Mouse (Mus musculus) retina, adult 2 months (tissue): ENCODE measurements around the gene Sh3bp5.

Experiments used
- DNase-seq: peaks from one replicate; pipeline ENCODE4 v3.0.0-alpha.2; 2012; ENCODE audit warnings: low read depth, low spot score

The Sh3bp5 gene

DNA sequence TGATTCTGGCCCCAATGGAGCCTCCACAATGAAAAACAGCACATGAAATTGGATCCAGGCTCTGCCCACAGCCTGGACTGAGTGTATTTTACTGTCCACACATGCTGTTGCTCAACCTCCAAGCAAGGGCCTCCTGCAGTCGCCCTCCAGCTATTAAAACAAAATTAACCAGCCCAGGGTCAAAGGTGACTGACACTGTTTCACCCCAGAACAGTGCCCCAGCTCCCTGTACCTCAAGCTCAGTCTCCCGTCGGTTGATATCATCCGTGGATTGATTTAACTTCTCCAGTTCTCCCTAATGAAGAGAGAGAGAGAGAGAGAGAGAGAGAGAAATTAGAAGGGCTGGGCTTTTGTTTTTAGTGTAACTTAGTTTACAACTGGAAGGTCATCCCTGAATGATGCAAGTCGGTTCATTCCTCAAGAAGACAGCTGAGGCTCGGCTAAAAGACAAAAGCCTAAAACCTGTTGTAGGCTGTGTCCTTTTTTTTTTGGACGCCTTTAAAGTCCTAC lies 2.0 kb downstream of the Sh3bp5 start:
- no peak for DNase-seq

DNA sequence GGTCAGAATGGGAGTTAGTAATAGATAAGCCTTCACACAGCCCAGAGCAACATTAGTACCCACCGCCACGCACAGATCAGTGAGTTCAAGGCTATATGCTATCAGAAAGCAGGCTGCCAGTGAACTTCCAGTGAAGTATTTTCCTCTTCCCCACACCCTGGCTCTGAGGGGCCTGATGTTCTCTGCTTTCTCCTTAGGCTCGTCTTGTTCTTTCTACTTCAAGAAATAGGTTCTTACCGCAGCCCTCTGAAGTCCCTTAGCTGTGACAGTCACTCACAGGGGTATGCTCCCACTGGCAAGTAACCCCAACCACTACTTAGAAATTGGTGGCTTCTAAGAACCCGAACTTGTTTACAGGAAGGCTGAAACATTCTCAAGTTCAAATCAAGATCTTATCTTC lies 2.8 kb downstream of the Sh3bp5 start:
- DNase-seq: no peak

DNA sequence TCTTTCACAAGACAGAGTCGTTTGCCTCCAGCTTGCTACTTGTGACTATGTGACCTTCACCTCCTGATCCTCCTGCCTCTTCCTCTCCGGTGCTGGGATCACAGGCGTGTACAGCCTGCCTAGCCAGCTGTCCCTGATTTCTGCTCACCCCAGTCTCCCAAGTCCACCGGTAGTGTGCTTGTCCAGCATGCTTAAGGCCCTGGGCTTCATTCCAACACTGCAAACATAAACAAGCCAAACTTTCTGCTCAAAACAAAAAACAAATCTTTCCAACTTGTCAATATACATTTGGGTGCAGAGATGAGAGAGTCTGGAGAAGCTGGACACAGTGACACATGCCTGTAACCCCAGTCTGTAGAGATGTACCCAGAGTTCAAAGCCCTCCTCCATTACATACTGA lies 3.5 kb downstream of the Sh3bp5 start:
- DNase-seq: no peak

DNA sequence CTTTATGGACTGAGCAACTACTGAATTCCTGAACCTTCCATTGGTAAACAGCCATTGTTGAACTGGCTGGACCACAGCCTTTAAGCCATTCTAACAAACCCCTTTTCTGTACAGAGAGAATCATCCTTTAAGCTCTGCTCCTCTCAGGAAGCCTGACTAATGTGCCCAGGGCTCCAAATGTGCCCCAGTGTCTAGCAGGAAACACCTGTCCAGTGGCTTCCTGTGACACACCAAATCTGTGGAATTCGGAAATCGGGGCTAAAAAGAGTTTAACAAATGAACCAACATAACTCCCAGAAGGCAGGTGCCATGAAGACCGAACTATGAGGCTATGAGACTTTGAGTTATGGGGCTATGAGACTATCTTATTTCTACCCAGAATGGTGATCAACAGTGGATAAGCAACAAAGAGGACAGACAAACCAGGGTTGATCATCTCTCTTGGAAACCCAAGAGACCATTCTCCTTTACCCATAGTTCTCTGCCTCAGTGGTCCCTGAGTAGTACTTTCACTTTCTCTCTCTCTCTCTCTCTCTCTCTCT lies 4.0 kb downstream of the Sh3bp5 start:
- DNase-seq: no peak

DNA sequence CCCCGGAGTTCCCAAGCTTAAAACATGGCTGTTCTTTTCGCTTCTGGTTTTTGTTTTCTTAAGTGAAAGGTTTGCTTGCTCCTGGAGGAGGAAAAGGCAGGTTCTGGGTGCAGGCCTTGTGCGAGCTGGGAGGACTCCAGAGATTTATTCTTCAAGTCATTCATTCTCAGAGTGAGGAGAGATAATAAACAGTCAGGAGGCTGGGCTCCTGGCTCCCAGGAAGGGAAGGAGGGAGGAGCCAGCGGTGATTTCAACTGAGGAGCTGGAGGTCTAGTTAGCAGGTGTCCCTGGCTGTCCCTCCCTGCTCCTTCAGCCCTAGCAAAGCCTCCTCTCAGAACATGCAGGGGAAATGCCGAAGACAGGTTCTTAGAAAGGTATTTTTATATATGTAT lies 6.9 kb downstream of the Sh3bp5 start:
- DNase-seq: no peak

DNA sequence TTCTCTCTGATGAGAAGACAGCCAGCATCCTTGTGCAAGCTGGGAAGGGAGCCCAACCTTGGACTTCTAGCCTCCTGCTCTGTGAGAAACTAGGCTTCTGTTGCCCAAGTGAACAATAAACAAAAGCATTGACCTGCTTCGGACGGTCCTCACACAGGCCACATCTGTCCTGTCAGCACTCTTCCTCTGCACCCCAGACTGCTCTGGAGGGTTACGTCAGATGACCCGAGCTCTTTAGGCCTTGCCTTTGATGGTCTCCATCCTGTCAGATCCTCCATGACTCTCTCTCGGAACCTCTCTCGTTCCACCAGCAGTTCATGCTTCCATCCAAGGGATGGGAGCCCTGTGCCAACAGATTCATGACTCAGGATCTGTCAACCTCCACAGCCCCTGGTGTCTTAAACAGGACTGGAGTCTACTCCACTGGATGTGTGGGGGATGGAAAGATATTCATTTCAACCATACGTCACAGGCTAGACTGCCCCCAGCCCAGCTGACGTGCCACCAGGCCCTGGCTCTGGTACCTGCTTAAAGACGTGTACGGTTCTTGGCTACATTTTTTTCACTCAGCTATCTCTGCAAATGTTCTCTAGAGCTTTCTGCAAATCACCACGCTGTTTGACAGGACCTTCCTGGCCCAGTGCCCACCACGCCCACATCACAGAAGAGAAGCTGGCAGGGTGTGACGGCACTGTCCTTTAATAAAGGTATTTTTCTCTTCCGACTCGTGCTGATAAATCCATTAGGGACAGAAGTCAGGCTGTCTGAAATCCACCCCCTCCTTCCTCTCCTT lies 7.5 kb downstream of the Sh3bp5 start:
- no peak for DNase-seq

DNA sequence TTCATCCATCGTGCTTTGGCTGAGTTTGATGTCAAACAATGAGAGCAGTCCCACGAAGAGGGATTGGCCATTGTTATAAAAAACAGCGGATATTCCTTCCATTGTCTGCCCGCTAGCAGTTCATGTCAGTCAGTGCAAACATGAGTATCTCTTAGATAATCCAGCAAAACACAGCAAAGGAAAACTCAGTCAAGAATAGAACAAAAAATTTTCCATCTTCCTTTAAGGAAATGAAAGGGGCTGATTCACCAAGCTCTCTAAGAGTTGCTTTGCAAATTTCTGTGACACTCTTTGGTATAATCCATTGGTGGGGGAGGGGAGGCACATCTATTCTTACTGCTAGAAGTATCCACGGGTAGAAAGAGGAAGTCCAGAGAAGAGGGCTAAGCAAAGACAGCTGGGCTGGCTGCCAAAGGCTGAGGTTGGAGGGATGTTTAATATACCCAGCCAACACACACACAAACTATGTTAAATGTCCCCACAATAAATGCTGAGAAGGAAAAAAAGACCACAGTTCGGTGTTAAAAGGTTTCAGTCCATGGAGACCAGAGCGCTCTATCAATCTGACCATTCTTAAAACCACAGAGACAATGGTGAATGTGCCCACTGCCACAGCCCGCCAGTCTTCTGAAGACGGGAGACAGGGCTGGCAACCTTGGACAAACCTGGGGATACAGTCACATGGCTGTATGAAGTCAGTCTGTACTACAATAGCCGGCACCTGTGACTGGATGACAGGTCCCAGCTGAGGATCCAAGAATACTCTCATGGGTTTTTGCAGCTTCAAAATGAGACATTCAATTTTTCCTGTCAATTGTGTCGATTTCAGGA lies 12.7 kb downstream of the Sh3bp5 start:
- DNase-seq: no peak

DNA sequence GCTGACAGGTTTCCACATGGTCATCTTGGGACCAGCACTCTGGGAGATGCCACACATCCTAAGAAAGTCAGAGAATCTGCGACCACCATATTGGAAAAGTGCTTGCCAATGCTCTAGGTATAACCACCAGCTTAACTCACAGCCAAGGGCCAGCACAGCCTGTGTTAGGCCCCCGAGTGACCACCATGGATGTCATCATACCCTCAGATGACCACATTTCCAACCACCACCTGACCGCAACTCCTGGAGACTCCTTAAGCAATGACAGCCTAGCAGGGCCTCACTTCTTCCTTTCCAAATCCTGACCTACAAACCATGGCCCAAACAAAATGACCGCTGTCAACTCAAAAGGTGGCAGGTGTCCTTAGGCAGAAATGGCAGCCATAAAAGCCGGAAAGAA lies 13.5 kb downstream of the Sh3bp5 start:
- DNase-seq: no peak

DNA sequence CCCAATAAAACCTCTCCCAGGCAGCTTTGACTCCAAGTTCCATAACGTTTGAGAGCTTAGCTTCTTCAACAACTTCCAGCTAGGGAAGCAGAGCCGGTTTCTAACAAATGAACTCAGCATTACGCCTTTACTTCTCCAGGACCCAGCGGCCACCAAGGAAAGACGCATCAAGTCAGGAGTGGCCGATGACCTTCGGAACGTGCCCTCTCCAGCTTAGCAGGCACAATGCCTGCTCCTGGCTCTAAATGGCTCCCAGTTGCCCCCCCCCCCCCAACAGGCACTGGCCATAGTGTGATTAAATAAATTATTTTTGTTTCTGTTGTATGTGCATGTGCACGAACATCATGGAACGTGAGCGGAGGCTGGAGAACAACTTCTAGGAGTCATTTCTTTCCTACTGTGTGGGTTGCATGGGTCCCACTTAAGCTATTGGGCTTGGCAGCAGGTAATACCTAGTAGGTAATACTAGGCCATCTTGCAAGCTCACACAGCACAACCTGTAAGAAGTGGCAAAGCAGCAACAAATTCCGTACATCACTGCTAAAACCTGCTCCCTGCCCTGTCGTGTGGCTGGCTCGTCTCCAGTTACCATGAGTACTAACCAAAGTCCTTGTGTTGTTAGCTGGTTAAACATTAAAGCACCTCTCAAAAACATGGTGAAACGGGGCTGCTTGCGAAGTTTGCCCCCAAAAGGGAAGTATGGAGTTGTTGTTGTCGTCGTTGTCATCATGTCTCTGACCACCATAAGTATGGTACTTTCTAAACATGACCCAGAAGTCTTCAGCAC lies 14.2 kb downstream of the Sh3bp5 start:
- DNase-seq: no peak

DNA sequence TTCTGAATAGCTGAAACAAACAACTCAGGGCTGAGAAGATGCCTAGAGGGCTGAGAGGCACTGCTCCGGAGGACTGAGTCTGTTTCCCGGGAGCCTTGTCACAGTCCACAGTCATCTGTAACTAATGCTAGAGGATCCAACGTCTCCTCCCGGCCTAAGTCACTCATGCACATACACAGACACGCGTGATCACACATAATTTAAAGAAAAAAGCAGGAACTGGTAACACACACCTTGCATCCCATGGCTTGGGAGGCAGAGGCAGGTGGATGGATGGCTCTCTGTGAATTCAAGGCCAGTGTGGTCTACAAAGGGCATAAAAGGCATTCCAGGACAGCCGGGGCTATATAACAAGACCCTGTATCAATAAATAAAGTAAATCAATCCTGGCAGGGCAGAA lies 14.9 kb downstream of the Sh3bp5 start:
- DNase-seq: no peak

DNA sequence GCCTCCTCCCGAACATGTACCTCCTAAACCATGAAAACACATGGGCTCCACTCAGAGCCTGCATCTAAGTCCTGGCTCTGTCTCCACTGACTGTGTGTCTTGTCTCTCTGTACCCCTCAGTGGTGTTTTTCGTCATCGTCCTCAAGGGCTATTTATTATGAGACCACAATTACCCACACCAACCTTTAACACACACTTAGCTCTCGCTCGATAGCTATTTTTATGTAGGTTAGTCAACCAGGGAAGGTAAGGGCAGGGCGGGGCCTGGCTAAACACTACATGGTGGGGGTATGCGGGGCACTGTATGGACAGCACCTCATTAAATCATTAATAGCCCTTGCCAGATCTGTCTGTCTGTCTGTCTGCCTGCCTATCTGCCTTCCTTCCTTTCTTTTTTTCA lies 15.3 kb downstream of the Sh3bp5 start:
- no peak for DNase-seq

DNA sequence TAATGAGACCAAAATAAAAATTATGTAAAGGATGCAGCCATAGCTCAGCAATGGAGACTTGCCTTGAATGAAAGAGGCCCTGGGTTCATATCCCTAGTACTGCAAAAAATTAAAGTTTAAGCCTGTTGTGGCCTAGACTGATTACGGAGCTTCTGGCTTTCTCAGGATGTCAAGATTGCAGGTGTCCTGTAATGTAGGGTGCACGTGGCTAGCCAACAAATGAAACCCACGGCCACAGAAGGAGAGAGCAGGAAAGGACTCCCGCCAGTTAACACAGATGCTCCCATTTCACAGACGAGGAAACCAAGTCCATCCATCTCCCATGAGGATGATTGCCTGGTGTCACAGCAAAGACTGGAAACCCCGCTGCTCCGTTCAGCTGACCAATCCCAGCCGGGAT lies 15.7 kb downstream of the Sh3bp5 start:
- no peak for DNase-seq

DNA sequence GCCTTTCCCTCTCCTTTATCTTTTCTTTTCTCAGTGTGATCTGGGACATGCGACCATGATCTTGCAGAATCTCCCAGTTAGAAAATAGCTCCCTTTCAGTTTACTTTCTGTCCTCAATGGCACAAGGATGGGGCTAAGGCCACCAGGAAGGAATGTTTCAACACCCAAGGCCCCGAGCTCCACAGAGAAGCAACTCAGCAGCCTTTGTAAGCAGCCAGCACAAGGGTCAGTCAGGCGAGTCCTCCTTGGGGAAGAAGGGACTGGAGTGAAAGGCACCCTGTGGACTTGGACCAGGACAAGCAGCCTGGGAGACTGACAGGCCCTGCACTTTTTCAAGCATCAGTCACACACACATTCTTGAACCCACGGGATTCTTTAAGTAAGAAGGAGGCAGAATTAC lies 16.6 kb downstream of the Sh3bp5 start:
- DNase-seq: no peak

DNA sequence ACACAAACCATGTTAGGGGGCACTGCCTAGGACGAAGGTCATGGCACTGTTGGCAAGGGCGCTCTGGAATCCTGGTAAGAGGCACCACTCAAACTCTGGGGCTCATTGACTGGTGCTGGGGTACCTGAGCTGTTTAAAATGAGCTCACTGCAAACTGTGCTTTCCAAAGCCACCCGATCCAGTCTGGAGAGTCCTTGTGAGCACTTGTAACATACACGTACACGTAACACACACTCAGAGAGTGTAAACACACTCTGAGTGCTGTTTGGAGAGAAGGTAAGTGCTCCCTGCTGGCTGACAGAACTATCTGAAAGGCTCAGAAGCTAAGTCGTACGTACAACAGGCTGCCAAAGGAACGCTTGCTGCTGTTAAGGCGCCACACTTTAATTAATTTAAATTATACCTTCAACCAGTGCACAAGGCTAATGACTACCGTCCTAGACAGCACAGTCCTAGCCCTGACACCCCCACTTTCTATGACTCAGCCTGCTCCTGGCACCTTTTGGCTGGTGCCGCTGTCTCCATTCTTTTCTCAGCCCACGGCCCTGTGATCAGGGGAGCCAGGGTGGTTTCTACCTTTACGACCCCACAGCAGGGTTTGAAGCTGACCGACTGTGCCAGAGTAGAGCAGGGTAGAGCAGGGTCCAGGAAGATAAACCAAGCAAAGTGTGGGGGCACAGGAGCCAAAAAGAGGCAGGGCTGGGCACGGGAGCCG lies 18.9 kb downstream of the Sh3bp5 start:
- no peak for DNase-seq

DNA sequence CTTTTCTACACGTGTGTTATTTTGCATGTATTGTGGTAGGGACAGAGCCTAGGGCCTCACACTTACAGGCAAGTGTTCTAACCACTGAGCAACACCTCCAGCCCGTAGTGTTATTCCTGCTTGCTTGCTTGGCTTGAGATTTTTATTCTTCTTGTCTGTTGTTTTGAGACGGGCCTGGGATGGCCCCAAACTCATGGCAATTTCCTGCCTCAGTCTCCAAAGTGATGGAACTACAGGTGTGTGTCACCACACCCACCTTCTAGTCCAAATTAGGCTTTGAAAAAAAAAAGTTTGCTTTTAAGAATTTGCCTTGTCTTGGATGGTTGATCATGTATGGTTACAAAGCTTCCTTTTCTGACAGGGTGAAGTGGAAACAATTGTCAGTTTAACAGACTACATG lies 19.5 kb downstream of the Sh3bp5 start:
- no peak for DNase-seq

DNA sequence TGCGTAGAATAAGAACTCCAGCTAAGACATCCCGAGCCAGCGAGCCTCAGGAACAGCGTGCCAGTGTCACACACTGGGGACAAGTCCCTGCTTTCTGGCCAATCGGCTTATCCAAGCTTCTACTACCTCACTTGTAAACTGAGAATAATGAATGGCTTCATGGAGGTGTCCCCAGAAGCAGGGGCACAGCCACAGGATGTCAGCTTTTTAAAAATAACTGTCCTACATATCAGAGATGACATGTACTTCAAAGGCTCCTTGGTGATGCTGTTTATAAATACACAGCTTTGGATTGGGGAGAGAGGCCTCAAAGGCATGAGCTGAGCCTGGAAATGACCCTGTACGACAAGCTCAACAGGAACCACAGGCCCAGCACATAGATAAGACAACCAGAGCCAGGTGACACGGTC lies 20.9 kb downstream of the Sh3bp5 start:
- no peak for DNase-seq

DNA sequence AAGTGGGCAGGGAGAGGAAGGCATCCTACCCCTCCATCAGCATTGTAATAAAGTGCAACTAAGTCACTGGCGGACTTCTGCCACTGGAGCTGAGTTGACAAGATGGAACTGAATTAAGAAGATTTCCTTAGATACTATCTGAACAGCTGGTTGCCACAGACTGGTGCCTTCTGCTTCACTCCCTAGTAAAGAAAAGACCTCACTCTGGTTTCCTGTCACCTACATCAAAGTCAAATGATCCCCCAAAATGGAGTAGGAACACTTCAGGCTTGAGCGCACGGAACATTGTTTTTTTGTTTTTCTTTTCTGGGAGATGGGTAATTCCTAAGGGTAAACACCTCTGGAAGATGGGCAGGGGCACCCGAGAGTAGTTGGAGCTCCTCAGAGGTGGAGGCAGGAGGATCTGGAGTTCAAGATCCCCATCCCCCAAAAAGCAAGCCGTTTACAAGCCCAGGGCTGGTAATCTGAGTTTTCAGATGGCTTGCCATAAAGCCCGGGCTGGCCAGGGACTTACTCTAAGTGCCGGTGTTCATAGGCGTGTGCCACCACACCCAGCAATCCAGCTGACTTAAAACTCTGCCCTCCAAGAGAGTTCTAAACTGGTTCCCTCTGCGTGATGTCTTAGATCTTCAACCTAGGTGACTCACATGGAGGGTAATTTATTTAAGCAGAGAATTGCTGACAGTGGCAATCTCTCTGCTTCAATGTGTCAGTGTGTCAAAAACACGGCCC lies 21.5 kb downstream of the Sh3bp5 start:
- DNase-seq: no peak

DNA sequence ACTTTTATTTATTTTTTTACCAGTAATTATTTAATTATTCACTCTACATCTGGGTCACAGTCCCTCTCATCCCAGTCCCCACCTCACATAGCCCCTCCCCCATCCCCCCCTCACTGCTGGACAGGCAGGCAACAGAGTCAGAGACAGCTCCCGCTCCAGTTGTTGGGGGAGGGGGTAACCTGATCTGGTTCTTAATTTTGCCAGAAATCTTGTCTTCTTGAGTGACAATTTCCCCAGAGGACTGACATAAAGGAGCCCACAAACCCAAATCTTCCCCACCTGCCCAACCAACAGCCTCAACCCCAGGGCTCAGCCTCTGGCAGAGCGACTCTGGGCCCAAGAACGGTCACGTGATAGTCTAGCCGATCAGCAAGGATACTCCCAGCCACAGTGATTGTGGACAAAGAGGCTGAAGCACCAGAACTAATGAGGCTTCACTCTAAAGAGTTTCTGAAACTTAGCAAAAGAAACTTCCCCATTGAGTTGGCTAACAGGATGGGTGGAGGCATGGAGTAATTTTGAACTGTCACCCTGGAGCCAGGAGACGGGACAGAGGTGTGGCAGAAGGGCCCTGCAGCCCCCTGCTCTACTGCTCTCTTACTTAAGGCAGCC lies 22.3 kb downstream of the Sh3bp5 start:
- no peak for DNase-seq

DNA sequence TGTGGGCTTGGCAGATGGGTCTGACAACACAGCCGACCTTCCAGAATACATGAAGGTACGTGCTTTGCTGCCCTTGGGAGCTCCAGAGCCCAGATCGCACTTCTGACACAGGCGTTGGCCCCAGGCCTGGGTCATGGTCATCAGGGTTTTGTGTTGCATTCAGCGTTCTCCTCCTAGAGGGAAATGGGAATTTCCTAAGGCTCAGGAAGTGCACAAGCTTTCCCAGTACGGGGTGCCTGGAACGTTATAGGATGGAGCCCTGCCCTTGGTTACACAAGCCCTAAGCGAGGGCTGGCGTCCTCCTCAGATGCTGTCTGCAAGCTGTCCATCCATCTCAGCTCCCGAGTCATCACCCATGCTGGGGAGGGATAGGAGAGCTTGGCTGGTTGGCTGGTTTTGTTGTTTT lies 23.2 kb downstream of the Sh3bp5 start:
- no peak for DNase-seq

DNA sequence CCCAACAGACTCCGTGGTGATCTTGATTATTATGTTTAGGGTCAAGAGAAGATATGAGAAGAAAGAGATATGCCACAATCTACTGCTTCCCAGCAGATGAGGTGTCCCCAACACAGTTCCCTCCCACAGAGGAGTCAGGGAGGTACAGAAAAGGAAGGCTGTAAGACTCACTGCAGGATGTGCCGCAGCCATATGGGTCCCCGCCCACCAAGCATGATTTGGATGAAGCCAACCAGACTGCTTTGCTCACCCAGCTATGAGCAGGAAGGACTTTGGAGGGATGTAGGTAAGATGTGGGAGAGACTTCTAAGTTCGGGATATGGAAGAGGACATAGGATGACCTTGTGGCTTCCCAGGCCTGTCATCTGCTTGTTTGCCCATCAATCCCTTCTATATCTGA lies 25.1 kb downstream of the Sh3bp5 start:
- DNase-seq: no peak
